Mouse (Mus musculus) kidney, postnatal 14 days (tissue): Measurements from ENCODE around the gene Phldb3.
A peak's percentile ranks its signal among the peaks of the same experiment; 100 is the strongest.
"Not testable (repeated sequence)": the region's sequence is repeated elsewhere in the genome, so short reads cannot be mapped to it uniquely, and the experiment has no call there.

Source experiments
- DNase-seq: peaks from one replicate; pipeline ENCODE4 v3.0.0; 2022; ENCODE audit warnings: mixed read lengths

Phldb3 gene

GRCm38 (mm10) chr7:24595464-24595863 is 15.1 kb upstream of the Phldb3 start:
- DNase-seq = no peak

- no peak for DNase-seq
These were observed 12.4 kb upstream of the Phldb3 start for GRCm38 (mm10) chr7:24598121-24598520.

DNA sequence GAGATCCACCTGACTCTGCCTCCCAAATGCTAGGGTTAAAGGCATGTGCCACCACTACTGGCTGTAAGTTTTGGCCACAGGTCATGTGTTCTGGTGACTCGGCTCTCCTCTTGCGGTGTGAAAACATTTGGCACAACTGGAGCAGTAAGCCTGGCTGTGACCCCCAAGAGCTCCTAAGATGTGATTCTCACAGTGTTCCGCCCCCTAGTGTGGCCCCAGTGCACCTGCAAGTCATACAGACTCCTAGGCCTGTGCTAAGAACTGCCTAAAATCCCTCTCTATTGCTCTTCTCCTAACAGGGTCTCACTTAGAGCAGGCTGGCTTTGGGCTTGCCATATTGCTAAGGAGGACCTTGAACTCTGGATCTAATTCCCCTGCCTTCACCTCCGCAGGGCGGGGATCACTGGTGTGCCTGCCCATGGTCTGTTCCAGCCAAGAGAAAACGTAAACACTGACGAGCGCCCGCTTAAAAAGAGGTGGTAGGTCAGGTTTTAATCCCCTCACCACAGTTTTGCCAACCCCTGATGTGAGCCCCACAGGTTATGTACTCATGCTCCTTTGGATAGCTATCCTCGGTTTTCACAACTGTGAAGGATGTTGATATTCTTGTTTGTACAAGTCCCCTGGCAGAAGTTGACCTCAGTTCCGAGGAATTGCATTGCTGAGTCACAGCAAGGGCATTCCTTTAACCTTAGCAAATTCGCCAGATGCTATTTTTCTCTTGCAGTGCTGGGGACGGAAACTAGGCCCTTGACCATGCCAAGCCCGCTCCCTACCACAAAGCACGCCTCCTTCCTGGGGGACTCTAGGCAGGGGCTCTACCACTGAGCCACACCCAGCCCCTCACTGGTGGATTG is 11.1 kb upstream of the Phldb3 start:
- DNase-seq = peak; percentile 10

GRCm38 (mm10) chr7:24600941-24601597 is 9.5 kb upstream of the Phldb3 start:
- peak; percentile 96 for DNase-seq

GRCm38 (mm10) chr7:24605561-24605960 is 5.0 kb upstream of the Phldb3 start:
- DNase-seq = no peak

DNA sequence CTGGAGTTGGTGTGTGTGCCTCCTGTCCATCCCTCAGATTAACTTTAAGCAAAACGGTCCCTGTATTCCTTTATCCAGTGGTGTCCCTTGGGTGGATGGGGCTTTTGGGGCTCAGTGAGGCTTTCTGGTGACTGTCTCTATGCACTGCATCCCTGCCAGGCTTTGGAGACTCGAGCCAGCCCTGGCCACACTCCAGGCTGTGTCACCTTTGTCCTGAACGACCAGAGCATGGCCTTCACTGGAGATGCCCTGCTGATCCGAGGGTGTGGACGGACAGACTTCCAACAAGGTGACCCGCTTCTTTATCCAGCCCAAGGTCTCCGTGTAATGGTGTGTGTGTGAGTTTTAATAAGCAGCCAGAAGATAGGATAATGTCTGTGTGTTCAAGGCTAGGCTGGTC is 4.5 kb upstream of the Phldb3 start:
- DNase-seq = no peak

DNA sequence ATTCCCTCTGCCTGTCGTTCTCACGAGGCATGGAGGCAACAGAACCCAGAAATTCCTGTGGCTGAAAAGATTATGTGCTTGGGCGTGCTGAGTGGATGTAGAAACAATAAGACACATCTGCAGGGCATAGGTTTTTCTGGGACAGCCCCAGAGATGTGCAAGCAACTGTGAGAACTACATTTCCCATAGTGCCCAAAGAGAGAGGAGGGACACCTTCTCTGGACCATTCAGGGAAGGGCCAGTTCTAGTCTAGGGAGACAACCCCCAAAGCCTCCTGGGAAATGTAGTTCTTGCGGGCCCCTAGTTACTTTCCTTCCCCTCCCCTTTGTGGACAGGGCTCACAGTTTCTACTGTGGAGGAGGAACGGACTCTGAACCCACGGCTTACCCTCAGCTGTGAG is 2.5 kb upstream of the Phldb3 start:
- DNase-seq = peak; percentile 76

DNA sequence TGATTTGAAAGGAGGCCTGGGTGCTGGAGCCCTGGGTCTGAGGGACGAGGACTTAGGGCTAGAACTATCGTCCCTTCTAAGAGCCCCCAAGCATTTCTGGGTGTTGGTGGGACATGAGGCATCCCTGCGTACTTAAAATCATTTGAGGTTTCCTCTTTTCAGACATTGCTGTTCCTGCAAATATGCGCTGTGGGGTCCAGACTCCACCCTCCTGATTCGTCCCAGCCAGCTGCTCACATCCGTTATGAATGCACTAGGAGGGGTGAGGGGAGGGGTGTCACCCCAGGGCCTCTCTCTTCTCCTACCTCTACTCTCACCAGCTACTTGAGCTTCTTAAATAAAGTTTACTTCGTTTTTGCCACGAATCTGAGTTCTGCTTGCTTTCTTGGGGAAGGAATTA is 2.0 kb upstream of the Phldb3 start:
- no peak for DNase-seq

- DNase-seq = peak; percentile 95
These were observed 424 bp downstream of the Phldb3 start for GRCm38 (mm10) chr7:24610879-24611494.

- DNase-seq = no peak
These were observed 1.1 kb downstream of the Phldb3 start for GRCm38 (mm10) chr7:24611709-24612108.

- no peak for DNase-seq
These were observed 1.8 kb downstream of the Phldb3 start for GRCm38 (mm10) chr7:24612308-24612910.

GRCm38 (mm10) chr7:24614816-24615215 is 4.3 kb downstream of the Phldb3 start:
- no peak for DNase-seq

DNA sequence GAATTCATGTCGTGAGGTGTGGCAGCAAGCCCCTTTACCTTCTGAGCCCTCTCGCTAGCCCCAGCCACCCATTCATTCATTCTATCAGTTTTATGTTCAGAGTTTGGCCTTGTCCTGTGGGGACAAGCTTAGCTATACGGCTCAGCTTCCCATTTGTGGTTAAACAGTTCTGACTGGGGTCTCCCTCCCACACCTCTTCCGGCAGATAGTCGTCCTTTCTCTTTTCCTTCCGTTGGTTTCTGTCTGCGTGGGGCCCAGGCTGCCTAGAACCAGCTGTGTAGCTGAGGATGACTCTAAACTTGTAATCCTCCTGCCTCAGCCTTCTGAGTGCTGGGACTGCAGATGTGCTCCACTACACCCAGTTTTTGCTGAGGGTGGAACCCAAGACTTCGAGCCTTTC is 7.2 kb downstream of the Phldb3 start:
- DNase-seq = no peak

DNA sequence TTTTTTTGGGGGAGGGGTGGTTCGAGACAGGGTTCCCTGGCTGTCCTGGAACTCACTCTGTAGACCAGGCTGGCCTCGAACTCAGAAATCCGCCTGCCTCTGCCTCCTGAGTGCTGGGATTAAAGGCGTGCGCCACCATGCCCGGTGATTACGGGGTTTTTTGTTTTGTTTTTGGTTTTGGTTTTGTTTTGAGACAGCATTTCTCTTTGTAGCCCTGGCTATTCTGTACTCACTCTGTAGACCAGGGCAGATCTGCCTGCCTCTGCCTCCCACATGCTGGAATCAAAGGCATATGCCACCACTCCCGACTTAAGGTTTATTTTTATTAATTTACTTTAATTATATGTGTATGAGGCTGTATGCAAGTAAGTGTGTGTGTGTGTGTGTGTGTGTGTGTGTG is 7.8 kb downstream of the Phldb3 start:
- DNase-seq = not testable (repeated sequence)

DNA sequence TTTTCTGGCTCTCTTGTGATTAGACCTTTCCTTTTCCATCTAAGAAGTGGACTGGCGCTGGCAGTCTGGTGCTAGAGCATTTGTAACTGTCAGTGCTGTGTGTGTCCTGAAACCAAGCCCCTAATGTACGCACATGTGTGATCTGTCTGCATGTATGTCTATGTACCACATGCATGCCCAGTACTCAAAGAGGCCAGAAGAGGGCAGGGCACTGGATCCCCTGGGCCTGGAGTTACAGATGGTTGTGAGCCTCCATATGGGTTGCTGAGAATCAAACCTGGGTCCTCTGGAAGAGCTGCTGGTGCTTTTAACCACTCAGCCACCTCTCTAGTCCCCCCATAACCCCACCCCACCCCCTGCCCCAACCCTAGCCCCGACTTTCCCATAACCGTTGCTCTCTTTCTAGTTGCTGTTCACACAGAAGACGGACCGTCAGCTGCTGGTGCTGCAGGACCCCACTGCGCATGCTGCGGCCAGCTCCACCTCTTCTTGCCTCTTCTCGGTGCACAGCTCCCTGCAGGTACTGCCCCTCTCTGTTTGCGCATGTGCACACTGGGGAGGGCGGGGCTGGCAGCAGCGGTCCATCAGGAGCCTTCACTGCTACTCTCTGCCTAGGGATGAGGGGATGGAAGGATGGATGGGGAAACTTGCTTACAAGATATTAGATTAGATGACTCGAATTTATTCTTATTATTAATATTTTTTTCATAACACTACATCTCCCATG is 9.3 kb downstream of the Phldb3 start:
- DNase-seq = no peak

DNA sequence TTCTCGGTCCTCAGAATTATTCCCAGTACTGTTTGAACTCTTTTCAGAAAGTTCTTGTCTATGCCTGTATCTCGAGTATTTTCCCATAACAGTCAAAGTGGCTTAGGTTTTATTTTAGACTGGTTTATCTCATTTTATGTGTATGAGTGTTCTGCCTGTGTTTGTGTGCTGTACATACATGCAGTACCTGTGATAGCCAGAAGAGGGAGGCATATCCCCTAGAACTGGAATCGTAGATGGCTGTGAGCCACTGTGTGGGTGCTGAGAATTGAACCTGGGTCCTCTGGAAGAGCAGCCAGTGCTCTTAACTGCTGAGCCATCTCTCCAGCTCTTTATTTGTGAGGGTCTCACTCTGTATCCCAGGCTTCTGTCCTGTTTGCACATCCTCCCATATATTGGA is 10.6 kb downstream of the Phldb3 start:
- no peak for DNase-seq

DNA sequence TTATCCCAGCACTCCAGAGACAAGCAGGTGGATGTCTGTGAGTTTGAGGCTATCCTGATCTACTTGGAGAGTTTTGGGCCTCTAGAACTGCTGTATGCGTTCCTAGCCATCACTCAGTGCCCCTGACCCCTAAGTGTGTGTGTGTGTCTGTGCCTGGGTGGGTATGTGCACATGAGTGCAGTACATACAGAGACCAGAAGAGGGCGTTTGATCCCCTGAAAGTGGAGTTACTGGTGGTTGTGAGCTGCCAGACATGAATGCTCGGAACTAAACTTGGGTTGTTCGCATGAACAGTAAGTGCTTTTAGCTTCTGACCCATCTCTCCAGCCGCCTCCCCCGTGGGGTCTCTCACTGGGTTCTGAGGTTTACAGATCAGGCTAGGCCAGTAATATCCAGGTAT is 12.4 kb downstream of the Phldb3 start:
- DNase-seq = no peak

- peak; percentile 90 for DNase-seq
These were observed 18.4 kb downstream of the Phldb3 start for GRCm38 (mm10) chr7:24628685-24629610.

- DNase-seq = no peak
These were observed 19.1 kb downstream of the Phldb3 start for GRCm38 (mm10) chr7:24629672-24630071.

DNA sequence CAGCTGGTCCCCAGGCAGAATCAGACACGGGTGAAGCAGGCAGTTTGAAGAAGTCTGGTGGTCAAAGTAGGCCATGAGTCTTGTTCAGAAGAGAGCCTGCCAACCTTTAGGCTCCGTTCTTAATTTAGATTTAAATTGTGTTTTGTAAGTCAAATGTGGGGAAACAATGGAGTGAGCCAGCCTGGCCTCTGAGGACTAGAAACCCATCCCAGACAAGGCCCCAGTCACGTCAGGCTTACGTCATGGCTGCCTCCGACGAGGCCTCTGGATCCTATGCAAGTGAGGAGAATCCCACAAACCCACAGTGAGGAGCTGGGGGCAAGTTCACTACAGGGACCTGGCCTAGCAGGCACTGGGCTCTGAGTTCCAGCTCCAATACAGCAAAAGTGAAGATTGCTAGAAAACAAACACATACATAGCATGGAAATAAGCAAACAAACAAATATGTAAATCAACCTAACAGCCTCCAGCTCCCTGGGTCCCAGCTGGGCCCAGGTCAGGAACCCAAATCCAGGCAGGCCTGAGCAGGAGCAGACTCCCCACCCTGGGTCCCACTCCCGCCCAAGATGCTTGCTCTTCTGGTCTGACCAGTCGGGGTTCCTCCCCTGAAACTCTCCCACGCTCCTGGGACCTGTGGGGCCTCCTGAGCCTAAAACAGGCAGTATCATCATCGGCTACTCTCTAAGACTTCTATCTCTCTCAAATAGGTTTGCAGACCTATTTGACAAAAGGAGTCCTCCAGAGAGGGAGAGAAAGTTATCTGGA is 19.7 kb downstream of the Phldb3 start:
- no peak for DNase-seq

- DNase-seq = no peak
These were observed 25.7 kb downstream of the Phldb3 start, which contains the start of gene Lypd3 for GRCm38 (mm10) chr7:24636264-24636663. Gene Lypd3, plus strand, starts transcription at chr7:24636550.
